Mouse (Mus musculus) myocyte (in vitro differentiated cells): ENCODE measurements around the gene Ccdc114. TPM values are rescaled to one million over a fixed set of nuclear protein-coding genes. Genes with fewer than 3 reads are reported as not detected.
"Not testable (repeated sequence)": the region's sequence is repeated elsewhere in the genome, so short reads cannot be mapped to it uniquely, and the experiment has no call there.

Source experiments
- H3K27me3 ChIP-seq: one replicate; pipeline ENCODE4 v1.6.1; 2011; ENCODE audit not compliant: control insufficient read depth, insufficient read depth, insufficient read length
- H3K36me3 ChIP-seq: one replicate; pipeline ENCODE4 v1.6.1; 2011; ENCODE audit not compliant: control insufficient read depth, insufficient read depth
- H3K4me2 ChIP-seq: one replicate; pipeline ENCODE4 v1.6.1; 2011; ENCODE audit warnings: low read depth, control low read depth
- H3K4me3 ChIP-seq: one replicate; pipeline ENCODE4 v1.5.1; 2011; ENCODE audit warnings: mild to moderate bottlenecking, control low read depth, moderate library complexity
- H3K79me2 ChIP-seq: one replicate; pipeline ENCODE4 v1.6.1; 2011; ENCODE audit not compliant: control insufficient read depth, insufficient read depth
- H3ac ChIP-seq: one replicate; pipeline ENCODE4 v1.6.1; 2011; ENCODE audit not compliant: control insufficient read depth, insufficient read length
- CEBPB ChIP-seq: IDR thresholded peaks from 2 replicates; pipeline ENCODE4 v1.6.1; 2011; ENCODE audit warnings: mild to moderate bottlenecking, moderate library complexity; ENCODE audit not compliant: poor library complexity, insufficient read depth, severe bottlenecking
- E2F4 ChIP-seq: IDR thresholded peaks from one replicate; pipeline ENCODE4 v1.6.1; 2011; ENCODE audit warnings: mild to moderate bottlenecking, control low read depth, moderate library complexity; ENCODE audit not compliant: insufficient read depth
- MAX ChIP-seq: IDR thresholded peaks from one replicate; pipeline ENCODE4 v1.6.1; 2011; ENCODE audit warnings: low read depth, mild to moderate bottlenecking, control low read depth
- MYOD1 ChIP-seq, 3 experiments: IDR thresholded peaks; one replicate each; pipeline ENCODE4 v1.6.1; 2011; ENCODE audit warnings: control low read depth in 2 of 3, low read depth in 2 of 3, mild to moderate bottlenecking in 2 of 3, moderate library complexity in 1 of 3; ENCODE audit not compliant: insufficient read length in 2 of 3, control insufficient read depth in 1 of 3
- MYOG ChIP-seq, 3 experiments: IDR thresholded peaks; one replicate each; pipeline ENCODE4 v1.6.1; 2011; ENCODE audit warnings: control low read depth in 2 of 3, low read depth in 2 of 3, mild to moderate bottlenecking in 2 of 3; ENCODE audit not compliant: insufficient read length in 2 of 3, control insufficient read depth in 1 of 3, insufficient read depth in 1 of 3
- POLR2A ChIP-seq: IDR thresholded peaks from one replicate; pipeline ENCODE4 v1.6.1; 2011; ENCODE audit warnings: low read depth, mild to moderate bottlenecking, control low read depth, moderate library complexity; ENCODE audit not compliant: insufficient read length
- POLR2AphosphoS2 ChIP-seq: IDR thresholded peaks from one replicate; pipeline ENCODE4 v1.6.1; 2011; ENCODE audit warnings: low read depth, control low read depth; ENCODE audit not compliant: insufficient read length
- REST ChIP-seq: IDR thresholded peaks from one replicate; pipeline ENCODE4 v1.6.1; 2011; ENCODE audit warnings: mild to moderate bottlenecking, control low read depth, moderate library complexity; ENCODE audit not compliant: insufficient read depth, insufficient read length
- SRF ChIP-seq: IDR thresholded peaks from one replicate; pipeline ENCODE4 v1.6.1; 2011; ENCODE audit warnings: low read depth; ENCODE audit not compliant: control insufficient read depth, insufficient read length
- TCF12 ChIP-seq: IDR thresholded peaks from one replicate; pipeline ENCODE4 v1.6.1; 2011; ENCODE audit warnings: mild to moderate bottlenecking, control low read depth; ENCODE audit not compliant: poor library complexity, insufficient read depth, severe bottlenecking
- TCF3 ChIP-seq: IDR thresholded peaks from one replicate; pipeline ENCODE4 v1.6.1; 2011; ENCODE audit warnings: low read depth, control low read depth; ENCODE audit not compliant: insufficient read length
- USF1 ChIP-seq: IDR thresholded peaks from one replicate; pipeline ENCODE4 v1.6.1; 2011; ENCODE audit warnings: low read depth, mild to moderate bottlenecking, control low read depth, moderate library complexity
- polyA plus RNA-seq: library from polyadenylated mRNA; unstranded; fragments of >200 nt; fragmentation: generic; extraction: Trizol; gene quantifications from one replicate; pipeline ENCODE4 v1.2.1, GENCODE M21; 2012; ENCODE audit warnings: missing spikeins

The Ccdc114 gene
- polyA plus RNA-seq, 1 experiment = 1.0 TPM

- Histone ChIP-seq H3K4me3 (no peak overlapping the region), H3K27me3 (no peaks in the 10 kb centered on the region), H3K79me2 (no peaks in the 10 kb centered on the region), H3ac (no peak overlapping the region), H3K36me3 (peaks cover 13% of the 10 kb centered on the region), H3K4me2 (no peak overlapping the region)
- TF ChIP-seq SRF (no peak), E2F4 (no peak), POLR2AphosphoS2 (no peak), POLR2A (no peak), USF1 (no peak), REST (no peak), CEBPB (no peak), MAX (no peak), MYOG (IDR thresholded peaks at IDR 0.05; ENCODE audit: control insufficient read depth in 1 of 3, insufficient read depth in 1 of 3, insufficient read length in 2 of 3, low read depth in 2 of 3) (no peak), MYOD1 (IDR thresholded peaks at IDR 0.05; ENCODE audit: control insufficient read depth in 1 of 3, insufficient read length in 2 of 3, low read depth in 2 of 3) (no peak), TCF3 (no peak), TCF12 (no peak)
Observed at GRCm38 (mm10) chr7:45928626-45929295, 4.9 kb downstream of the Ccdc114 start.

- no peaks in the 10 kb centered on the region for H3K79me2 ChIP-seq
- H3K4me3 ChIP-seq = no peak overlapping the region
- peaks cover 13% of the 10 kb centered on the region for H3K36me3 ChIP-seq
- no peak overlapping the region for H3ac ChIP-seq
- no peaks in the 10 kb centered on the region for H3K27me3 ChIP-seq
- H3K4me2 ChIP-seq = no peak overlapping the region
- TF ChIP-seq TCF12 (no peak), MYOD1 (IDR thresholded peaks at IDR 0.05; ENCODE audit: control insufficient read depth in 1 of 3, insufficient read length in 2 of 3, low read depth in 2 of 3) (no peak), CEBPB (no peak), TCF3 (no peak), MAX (no peak), REST (no peak), MYOG (IDR thresholded peaks at IDR 0.05; ENCODE audit: control insufficient read depth in 1 of 3, insufficient read depth in 1 of 3, insufficient read length in 2 of 3, low read depth in 2 of 3) (no peak), POLR2A (no peak), POLR2AphosphoS2 (no peak), E2F4 (no peak), SRF (no peak), USF1 (no peak)
Observed at GRCm38 (mm10) chr7:45929688-45930087, 5.8 kb downstream of the Ccdc114 start.

- not testable (repeated sequence) for H3K27me3 ChIP-seq, H3K4me2 ChIP-seq, H3ac ChIP-seq, H3K79me2 ChIP-seq, H3K4me3 ChIP-seq, H3K36me3 ChIP-seq
Observed at GRCm38 (mm10) chr7:45933766-45934165, 9.9 kb downstream of the Ccdc114 start.

GRCm38 (mm10) chr7:45935114-45935513 is 11.2 kb downstream of the Ccdc114 start:
- Histone ChIP-seq H3K4me2 (no peak overlapping the region), H3K4me3 (no peak overlapping the region), H3K79me2 (no peaks in the 10 kb centered on the region), H3ac (no peak overlapping the region), H3K36me3 (no peaks in the 10 kb centered on the region), H3K27me3 (no peaks in the 10 kb centered on the region)
- TF ChIP-seq TCF3 = no peak
- TF ChIP-seq MAX = no peak
- TF ChIP-seq E2F4 = no peak
- no peak for TF ChIP-seq SRF
- no peak for TF ChIP-seq CEBPB
- TF ChIP-seq REST = no peak
- no peak for TF ChIP-seq USF1
- no peak for TF ChIP-seq POLR2A
- no peak for TF ChIP-seq MYOG (IDR thresholded peaks at IDR 0.05; ENCODE audit: control insufficient read depth in 1 of 3, insufficient read depth in 1 of 3, insufficient read length in 2 of 3, low read depth in 2 of 3)
- no peak for TF ChIP-seq TCF12

- H3K79me2 ChIP-seq = no peaks in the 10 kb centered on the region
- no peak overlapping the region for H3ac ChIP-seq
- H3K36me3 ChIP-seq = no peaks in the 10 kb centered on the region
Observed at GRCm38 (mm10) chr7:45939836-45940235, 16.0 kb downstream of the Ccdc114 start.

More at GRCm38 (mm10) chr7:45939836-45940235, 16.0 kb downstream of the Ccdc114 start:
- H3K4me2 ChIP-seq = no peak overlapping the region
- TF ChIP-seq POLR2A = no peak
- TF ChIP-seq SRF = no peak
- no peak for TF ChIP-seq TCF12
- no peak for TF ChIP-seq CEBPB
- no peak for TF ChIP-seq MYOG (IDR thresholded peaks at IDR 0.05; ENCODE audit: control insufficient read depth in 1 of 3, insufficient read depth in 1 of 3, insufficient read length in 2 of 3, low read depth in 2 of 3)
- H3K27me3 ChIP-seq = no peaks in the 10 kb centered on the region
- no peak overlapping the region for H3K4me3 ChIP-seq
